Mouse (Mus musculus) yolk sac, embryonic 10.5 days (tissue): ENCODE data around the gene Nradd.

Experiments
- DNase-seq: peaks from one replicate; pipeline ENCODE4 v3.0.0-alpha.2; 2017; ENCODE audit warnings: low spot score

The Nradd gene

DNA sequence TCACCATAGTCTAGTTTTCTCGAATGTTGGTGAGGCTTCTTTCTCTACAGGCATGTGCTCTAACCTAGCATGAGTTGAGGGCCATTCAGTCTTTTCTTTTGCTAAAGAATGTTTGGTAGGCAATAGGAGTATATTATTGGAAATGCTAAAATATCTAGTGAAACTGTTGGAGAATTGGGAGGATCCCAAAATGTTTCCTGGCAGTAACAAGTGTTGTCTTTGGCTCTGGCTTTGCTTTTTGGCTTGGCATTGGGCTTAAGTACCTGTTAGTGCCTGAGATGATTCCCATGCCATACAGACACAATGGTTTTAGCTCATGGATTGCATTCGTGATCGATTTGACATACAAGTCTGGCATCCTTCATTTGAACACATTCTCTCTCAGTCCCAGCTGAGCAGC lies 12.8 kb downstream of the Nradd start:
- no peak for DNase-seq

DNA sequence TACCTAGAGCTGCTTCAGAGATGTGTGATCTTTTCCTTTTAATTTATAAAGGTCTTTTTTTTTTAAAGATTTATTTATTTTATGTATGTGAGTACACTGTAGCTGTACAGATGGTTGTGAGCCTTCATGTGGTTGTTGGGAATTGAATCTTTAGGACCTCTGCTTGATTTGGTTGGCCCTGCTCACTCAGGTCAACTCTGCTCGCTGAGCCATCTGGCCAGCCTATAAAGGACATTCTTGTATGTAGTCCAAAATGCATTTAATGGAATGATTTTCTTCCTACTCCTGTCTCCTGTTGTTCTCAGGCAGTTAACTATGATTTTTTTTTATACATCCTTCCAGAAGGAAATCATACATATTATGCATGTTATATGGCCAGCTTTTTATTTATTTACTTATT lies 40.7 kb downstream of the Nradd start:
- no peak for DNase-seq

DNA sequence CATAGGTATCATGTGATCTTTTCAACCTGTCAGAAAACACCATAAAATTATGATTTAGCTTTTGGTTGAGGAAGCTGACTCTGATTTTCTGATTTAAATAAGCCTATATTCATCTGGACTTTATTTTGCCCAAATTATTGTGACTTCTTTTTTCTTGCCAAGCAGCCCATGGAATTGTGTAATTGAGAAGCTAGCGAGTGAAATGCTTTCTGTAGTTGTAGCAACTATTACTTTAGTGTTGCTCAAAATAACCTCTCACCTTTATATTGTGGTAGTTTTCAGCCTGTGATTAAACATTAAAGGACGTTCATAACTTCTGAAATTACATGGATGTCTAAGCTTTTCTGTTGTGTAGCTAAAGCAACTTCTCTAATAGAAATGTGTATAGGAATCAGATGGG lies 42.1 kb downstream of the Nradd start:
- DNase-seq, result no peak
